Mouse (Mus musculus) gastrocnemius, postnatal 25 days (tissue): ENCODE data around the gene AC124108.1. TPM values are rescaled to one million over a fixed set of nuclear protein-coding genes. Genes with fewer than 3 reads are reported as not detected.
"Not testable (repeated sequence)": the region's sequence is repeated elsewhere in the genome, so short reads cannot be mapped to it uniquely, and the experiment has no call there.

Source experiments
- DNase-seq: peaks from one replicate; pipeline ENCODE4 v3.0.0; 2022
- long read RNA-seq, 2 experiments: library from polyadenylated mRNA; stranded (forward); transcript quantifications; one replicate each; pipeline ENCODE4 v2.0.0; 2021
- total RNA-seq, 2 experiments: library from RNA; stranded (reverse); gene quantifications; 1 replicate in 1 of 2; 2 replicates in 1 of 2; pipeline ENCODE4 v1.2.3; 2021

AC124108.1 gene
- not detected for total RNA-seq
- long read RNA-seq, experiment 1 = 0 reads
- long read RNA-seq, experiment 2 = 0 reads

DNA sequence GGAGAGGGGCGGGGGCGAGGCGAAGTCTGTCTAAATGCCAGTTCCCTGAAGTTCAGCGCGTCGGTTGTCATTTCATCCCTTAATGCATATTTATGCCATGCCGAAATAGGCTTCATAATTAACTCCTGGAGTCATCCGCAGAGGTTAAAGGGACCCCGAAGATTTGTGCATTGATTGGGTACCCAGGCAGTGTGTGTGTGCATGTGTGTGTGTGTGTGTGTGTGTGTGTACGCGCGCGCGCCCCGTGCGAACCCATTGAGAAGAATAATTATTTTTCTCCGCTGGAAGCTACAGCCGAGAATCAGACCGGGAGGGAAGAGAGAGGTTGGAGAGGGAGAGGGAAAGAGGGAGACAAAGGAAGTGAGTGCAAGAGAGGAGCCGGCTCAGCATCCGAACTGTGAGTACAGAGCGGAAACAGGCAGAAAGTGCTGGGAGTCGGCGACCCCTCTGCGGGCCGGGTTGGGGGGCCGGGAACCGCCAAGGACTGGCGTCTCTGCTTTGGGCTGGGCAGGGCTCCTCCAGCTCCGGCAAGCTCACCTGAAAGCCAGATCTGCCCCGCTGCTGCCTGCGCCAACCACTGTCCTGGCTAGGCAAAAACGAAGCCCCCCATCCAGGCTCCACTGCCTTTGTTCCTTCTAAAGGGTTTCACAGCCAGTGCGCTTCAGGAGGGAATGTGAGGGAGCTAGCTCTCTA lies at the start of gene AC124108.1, which contains the start of gene Lemd1:
TSS of gene AC124108.1 (plus strand) at position 365 of the 693 bp plus-strand sequence.
TSS of gene Lemd1 (plus strand) at position 339 of the 693 bp plus-strand sequence.
- DNase-seq = no peak

DNA sequence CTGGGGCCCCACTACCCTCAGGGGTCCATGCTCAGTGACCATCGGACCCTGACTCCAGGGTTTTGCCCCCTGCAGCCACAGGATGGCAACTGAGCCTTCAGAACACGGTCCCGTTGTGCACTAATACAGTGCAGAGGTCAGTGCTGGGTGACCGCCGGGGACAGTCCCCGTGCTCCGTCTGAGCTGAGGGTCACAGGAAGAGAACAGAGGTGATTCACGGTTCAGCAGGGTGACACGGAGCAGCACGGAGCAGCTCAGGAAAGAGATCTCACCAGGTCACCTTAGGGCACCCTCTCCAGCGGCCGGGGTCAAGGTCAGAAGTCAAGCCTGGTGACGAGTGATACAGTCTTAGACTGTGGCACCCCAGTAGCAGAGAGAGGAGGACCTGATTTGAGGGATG lies 49.5 kb upstream of the AC124108.1 start:
- DNase-seq = no peak

DNA sequence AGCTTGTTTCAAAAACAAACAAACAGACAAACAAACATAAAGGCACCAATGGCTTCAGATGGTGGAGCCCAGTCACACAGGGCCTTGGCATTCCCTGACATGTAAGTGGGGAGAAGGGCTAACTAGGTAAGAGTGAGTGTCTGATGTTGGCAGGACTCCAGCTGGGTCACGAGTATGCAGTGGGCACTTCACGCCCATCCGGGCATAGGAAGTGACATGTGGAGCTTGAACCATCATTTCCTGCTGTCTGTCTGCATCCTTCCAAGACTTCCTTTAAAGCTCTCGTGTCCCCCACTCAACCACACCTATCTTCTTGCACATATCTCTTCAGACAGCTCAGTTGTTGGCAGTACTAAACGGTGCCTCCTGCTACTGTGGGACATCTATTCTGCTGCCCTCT lies 48.2 kb upstream of the AC124108.1 start:
- no peak for DNase-seq

DNA sequence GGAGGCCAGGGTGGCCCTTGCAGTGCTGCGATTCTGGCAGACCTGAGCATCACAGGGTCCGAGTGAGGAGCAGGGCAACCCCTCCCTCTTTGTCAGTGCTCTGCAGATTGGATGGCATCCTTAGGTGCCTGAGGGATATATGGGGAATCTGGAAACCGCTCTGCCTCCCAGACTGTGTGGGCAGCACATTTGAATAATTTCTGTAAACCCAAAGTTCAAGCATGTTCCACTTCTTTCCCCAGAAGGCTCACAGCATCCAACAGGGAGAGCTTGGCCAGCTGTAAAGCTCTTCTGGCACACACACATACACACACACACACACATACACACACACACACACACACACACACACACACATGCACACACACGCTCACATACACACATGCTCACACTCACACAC lies 47.5 kb upstream of the AC124108.1 start:
- no peak for DNase-seq

DNA sequence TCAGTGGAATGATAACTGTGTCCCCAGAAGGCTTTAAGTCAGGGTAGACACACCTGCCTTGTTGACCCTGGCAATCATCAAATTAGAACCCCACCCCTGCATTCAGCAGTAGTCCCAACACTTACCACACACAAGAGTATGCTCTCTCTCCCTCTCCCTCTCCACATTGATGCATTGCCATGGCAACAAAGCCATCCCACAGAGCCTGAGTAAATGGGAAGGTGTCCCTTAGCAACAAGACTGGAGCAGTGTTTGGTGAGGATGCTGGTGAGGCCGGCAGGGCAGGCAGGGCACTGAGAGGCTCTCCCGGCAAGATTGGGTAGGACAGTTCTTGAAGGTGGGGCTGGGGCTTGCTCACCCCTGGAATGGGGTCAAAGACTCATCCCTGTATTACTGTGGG lies 47.0 kb upstream of the AC124108.1 start:
- no peak for DNase-seq

DNA sequence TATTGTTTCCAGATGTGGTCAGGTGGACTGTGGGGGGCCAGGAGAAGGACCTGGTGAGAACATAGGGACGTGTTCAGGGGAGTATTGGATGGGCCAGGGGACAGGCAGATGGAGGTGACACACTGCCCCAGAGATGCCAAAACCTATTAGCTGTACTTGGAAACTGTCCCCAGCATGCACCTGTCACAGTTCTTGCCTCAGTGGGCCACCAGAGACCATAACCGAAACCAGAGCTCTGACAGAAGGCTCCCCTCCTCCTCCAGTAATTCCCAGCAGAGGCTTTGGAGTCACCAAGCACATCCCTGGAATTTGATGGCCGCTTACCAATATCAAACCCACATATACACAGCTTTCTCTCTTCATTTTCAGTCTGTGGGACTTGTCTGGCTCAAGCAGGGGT lies 46.4 kb upstream of the AC124108.1 start:
- no peak for DNase-seq

DNA sequence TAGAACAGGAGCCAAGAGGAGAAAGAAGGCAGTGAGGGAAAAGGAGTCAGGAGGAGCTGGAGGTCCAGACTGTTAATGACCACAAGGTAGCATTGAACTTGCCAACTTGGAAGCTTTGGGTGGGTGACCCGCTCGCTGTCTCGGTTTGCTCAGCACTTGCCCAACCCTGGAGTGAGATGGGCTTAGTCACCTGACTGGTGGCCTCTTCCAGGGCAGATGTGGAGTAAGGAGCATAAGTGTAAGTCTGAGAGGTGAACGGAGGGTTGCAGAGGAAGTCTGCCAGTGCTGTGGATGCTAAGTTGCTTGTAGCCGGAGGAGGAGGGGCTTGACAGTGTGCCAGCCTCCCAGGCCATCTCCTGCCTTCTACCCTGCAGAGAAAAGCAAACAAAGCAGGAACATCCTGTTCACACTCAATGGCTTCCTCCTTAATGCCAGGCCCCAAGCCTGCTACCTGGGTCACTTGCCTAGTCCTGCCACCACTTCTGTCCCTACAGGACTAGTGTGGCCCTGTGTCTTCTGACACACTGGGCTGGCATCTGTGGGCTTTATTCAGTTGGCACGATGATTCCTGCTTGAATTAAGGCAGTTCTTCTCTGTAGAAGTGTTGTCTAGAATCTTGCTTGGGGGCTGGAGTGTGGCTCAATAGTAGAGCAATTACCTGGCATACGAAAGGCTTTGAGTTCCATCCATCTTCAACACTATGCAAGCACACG lies 45.1 kb upstream of the AC124108.1 start:
- no peak for DNase-seq

DNA sequence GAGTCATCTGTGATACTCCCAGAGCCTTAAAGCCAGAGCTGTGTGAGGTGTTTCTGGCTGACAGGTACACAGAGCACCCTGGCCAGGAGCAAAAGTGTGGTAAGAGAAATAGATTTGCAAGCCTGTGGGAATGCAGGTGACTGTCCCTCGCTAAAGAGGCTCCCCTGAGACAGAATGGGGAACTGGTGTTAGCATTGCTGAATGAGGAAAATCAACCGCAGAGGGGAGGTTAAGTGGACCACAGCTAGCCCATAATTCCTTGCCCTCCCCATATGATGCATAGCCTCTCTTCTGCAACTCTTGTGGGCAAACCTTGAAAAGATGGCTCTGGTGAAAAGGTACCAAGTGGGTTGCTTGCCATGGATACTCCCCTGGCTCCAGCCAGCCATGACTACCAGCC lies 41.8 kb upstream of the AC124108.1 start:
- no peak for DNase-seq

DNA sequence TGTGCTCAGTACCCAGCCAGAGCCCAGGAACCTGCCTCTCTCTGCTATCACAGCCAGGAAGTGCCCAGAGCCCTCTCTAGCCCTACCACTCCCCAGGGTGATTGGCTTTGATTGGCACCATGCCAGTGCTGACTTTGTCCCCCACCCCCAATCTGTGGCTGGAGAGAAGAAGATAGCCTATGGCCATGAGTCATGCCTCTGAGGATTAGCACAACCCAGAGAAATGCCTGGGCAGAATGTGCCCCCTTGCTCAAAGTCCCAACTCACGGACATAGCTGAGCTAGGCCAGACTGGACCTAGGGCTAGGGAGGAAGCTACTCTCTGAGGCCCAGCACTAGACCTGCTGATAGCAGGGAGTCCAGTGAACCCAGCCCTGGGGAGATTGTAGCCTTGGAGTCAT lies 41.1 kb upstream of the AC124108.1 start:
- DNase-seq = no peak

DNA sequence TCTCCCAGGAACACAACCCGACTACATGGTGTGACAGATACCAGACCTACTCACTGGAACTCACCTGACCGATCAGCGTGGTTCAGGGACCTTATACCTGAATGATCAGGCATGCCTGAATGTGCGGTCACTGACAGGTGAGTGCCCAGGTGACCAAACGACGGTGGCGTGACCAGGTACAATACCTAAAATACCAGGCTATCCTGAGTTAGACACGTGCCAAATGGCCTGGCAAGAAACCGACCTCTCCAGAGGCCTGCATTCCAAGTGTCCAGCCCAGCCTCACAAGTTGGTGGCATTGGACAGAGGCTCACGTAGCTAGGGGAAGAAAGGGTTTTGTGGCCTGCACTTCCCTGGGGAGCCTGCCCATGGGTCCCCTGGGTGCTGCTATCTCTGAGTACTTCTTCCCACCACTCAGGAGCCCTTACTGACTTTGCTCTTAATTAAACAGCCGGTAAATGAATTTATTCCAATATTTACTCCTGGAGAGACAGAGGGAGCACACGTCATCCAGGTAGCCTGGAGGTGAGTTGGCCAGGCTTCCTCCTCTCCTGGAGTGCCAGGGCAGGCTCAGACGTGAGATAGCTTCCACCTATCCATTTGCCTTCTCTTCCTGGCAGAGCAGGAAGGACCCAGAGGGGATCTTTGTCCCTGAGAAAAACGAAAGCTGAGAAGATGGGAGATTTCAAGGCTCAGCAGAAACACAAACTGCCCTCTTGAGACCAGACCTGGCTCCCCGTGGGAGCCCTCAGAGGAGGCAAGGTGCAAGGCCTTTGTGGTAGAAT lies 40.2 kb upstream of the AC124108.1 start:
- no peak for DNase-seq

DNA sequence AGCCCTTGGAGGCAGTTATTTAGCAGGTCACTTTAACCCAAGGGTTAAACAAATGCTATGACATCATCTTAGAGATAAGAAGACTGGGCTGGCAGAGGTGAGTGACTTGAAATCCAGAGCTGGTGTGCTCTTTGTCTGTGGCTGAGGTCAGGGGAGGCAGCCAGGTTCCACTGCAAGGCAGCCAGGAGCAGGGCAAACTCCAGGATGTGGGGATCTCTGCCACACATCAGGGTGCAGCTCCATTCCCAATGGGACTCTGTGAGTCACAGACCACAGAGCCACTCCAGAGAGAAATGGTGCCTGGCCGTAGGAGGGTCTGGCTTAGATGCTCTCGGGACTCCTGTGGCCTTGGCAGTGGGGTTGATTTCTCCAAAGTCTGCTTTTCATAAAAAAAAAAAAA lies 39.3 kb upstream of the AC124108.1 start:
- no peak for DNase-seq

DNA sequence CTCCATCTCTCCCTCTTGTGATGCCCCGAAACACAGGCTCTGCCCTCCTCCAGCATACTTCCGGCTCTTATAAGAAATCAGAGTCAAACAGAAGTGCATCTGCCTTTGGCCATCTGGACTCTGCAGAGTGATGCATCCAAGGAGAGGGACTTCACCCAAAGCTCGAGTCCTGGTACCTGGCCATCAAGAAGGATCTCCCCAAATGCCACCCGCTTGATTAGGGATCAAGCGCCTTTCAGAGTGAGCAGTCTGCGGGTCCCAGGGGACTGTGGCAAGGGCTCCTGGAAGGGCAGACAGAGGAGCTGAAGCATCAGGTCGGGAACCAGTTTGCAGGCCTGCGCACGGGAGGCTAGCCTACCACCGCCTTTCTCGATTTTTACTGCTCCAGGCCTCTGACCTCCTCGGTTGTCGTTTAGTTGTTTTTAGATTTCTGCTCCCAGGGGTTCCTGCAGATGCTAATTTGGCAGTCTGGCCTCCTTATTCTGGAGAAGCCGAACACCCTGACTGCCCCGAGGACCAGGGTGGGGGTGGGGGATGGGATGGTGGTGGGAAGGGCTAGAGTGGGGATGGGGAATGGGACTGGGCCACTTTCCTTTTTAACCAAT lies 38.1 kb upstream of the AC124108.1 start:
- DNase-seq = no peak

DNA sequence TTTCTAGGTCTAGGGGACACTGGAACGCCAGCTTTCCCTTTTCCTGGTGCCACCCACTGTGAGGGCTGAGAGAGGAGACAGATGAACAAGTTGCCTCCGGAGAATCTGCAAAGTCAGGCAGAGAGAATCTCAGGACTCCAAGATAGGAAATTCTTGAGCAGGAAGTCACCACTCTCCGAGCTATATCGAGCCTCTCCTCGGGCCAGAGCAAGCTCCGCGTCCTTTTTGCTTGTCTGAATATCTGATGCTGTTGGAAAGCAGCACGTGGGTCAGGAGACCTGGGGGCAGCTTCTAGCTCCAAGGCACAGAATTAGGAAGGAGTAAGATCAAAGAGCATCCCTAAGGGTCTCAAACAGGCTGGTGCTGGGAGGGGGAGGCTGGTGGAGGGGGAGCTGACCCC lies 37.6 kb upstream of the AC124108.1 start:
- DNase-seq = no peak

DNA sequence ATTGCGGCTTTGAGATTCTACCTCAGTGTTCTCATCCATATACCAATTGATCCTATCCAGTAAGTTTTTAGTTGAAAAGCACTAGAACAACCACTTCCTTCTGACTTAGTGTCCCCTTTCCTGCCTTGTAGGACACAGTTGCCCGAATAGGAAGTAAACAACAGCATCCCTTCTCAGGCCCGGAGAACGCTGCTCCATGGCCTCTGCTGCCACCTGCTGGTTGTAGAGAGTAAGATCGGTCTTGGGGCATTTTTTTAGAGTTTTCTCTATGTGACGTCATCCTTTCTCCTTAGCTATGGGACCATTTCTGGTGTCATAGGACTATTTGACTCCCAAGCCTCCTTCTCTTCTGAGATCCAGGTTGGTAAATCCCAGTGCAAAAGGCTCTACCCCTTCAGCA lies 35.5 kb upstream of the AC124108.1 start:
- peak; percentile 56 for DNase-seq

DNA sequence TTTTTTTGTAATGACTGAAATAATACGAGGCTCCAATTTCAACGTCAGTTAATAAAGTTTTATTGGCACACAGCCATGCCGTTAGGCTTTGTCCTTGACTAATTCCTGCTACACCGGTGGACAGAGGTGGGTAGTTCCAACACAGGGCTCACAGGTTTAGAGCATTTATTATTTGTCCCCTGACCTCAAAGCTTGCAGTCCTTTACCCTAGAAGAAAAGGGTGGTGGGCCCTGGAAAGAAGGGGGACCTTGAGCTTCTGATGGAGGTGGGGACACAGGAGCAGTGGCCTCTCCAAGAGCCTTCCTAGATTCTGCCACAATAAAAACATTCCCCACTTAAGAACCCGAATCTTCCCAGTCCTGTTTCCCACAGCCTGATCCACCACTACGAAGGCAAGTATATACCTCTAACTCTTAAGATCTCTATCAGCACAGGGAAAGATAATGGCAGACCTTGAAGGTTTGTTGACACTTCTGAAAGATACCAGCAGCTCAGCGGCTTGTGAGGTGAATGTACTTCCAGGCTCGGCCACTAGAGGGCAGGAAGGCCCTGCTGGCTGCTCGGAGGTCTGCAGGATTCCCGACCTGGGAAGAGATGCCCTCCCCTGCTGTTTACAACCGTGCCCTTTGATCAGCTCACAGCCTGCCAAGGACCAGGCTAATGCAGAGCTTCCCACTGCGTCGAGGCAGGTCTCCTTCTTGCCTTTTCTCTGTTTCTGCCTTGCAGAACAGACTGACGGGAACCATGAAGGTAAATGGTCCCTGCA lies 34.1 kb upstream of the AC124108.1 start:
- peak; percentile 67 for DNase-seq

DNA sequence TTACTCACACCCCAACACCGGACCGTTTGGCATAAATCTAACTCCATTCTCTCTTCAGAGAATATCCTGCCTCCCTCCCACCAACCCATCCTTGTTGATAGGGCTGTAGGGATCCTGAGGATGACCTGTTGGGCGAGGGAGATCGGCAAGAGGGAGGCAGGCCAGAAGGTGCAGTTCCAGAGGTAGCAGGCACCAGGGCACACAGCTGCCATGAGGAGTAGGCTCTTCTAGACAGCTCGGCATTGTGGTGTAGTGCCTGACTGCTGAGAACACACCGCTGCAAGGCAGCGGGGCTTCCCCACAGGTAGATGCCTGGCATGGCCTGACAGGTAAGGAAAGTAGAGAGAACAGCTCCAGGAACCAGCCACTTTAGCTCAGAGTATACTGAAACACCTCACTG lies 33.4 kb upstream of the AC124108.1 start:
- DNase-seq = no peak

DNA sequence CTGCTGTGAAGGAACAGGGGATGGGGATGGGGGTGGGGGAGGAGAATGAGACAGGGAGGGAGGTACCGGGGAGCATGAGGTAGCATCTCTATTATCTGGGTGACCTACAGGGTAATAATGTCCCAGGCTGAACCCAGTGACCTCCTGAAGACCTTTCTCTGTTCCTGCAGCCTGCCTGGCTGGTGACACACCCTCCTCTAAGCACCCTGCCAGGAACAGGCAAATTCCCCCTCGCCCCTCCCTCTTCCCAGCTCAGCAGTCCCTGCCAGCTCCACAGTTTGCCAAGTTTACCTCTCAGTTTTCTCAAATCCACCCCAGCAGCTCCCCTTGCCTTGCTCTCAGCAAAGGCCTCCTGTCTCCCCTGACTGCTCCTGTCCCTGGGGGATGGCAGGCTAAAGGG lies 32.5 kb upstream of the AC124108.1 start:
- peak; percentile 40 for DNase-seq

DNA sequence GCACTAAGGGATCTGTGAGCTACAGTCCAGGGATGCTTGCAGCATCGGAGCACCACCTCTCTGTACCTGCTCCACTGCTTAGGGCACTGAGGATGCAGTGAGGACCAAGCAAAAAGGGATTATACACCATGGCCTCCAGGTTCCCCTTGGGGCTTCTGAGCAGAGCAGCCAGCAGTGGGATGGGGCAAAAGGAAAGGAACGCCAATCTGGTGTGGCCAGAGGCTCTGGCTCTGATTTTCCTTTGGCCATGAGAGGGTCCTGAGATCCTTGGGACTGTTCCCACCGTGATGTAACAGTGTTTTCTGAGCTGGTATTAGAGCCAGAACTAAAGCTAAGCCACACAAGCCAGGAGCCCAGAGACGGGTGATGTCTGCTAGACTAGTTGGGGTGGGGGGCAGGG lies 31.6 kb upstream of the AC124108.1 start:
- DNase-seq = no peak

DNA sequence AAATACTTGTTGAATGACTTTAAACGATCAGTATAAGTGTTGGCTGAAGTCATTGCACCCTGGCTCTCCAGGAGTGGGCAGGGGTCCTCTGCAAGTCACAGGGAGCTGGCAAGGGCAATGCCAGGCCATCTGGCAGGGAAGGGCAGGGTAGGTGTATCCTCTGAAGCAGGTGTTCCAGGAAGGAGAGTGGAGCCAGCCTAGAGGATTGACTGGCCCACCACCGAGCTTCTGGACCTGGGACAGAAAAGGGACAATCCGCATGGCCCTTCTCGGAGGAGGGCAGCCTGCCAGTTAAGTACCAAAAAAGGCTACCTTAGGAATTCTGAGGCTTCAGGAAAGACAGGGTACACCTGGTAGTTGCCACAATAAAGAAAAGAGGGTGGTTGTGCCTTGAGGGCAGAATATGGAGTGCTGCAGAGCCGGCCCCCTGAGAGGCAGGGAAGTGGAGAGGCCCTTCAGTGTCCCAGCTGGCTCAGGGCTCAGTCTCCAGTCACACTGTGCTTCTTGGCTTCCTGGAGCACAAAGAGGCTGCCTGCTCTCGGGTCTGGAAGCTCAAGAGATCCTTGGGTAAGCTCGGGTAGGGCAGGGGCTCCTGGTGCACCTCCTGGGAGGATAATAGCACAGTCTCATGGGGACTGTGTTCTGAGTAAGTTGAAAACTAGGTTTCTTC lies 29.9 kb upstream of the AC124108.1 start:
- no peak for DNase-seq

DNA sequence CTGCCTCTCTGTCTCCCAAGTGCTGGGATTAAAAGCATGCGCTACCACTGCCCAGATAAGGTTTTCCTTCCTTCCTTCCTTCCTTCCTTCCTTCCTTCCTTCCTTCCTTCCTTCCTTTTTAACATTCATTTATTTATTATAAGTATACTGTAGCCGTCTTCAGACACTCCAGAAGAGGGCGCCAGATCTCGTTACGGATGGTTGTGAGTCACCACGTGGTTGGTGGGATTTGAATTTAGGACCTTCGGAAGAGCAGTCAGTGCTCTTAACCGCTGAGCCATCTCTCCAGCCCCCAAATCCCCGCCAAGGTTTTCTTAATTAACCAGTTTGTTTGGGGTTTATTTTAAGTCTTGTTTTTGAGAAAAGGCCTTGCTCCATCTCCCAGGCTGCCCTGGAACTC lies 28.6 kb upstream of the AC124108.1 start:
- not testable (repeated sequence) for DNase-seq
